In the genomic region with DNA sequence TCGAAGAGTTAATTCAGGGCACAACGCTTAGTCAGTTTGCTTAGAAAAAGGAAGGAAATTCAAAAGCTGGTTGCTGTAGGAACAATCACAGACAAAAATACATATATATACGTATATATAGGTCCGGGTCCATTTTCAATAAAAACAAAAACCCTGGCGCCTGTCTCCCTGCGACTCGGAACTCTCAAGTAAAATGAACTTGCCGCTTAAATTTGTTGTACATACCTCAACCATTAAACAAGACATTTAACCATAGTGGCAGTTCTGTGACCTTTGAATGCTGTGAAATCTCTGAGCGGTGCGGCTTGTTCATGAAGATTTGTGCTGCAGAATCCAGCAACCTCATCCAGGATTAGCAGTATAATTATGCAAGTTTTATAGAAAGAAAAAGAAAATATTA, we compare ENCODE assay signal across 8 mouse cellular contexts. TPM values are rescaled to one million over a fixed set of nuclear protein-coding genes. Genes with fewer than 3 reads are reported as not detected.
A peak's percentile ranks its signal among the peaks of the same experiment; 100 is the strongest.
DNase-seq lines count a peak whose midpoint lies in the region; ATAC-seq lines count a peak whose summit lies in the region.

No protein-coding gene starts in this region.

- H3K9me3 ChIP-seq in heart, embryonic 12.5 days (replicated peaks), result no peaks in the 10 kb centered on the region
- no peaks in the 10 kb centered on the region for H3K9me3 ChIP-seq in limb, embryonic 15.5 days
- no peaks in the 10 kb centered on the region for H3K9me3 ChIP-seq in stomach, embryonic 16.5 days (replicated peaks; ENCODE audit: control insufficient read depth, low read length)

- H3K27me3 ChIP-seq in heart, embryonic 12.5 days (replicated peaks), result no peaks in the 10 kb centered on the region
- no peaks in the 10 kb centered on the region for H3K27me3 ChIP-seq in limb, embryonic 15.5 days
- no peaks in the 10 kb centered on the region for H3K27me3 ChIP-seq in stomach, embryonic 16.5 days (ENCODE audit: control insufficient read depth, insufficient read depth, low read length)

- H3K9ac ChIP-seq in heart, embryonic 12.5 days, result peak overlapping the region; percentile 68
- peak overlapping the region; percentile 26; the same call in 1 of the 2 replicates for H3K9ac ChIP-seq in limb, embryonic 15.5 days
- peak overlapping the region; percentile 62 for H3K9ac ChIP-seq in stomach, embryonic 16.5 days (ENCODE audit: low read length)

- peaks cover 3% of the 10 kb centered on the region; the same call in 1 of the 2 replicates for H3K36me3 ChIP-seq in heart, embryonic 12.5 days
- H3K36me3 ChIP-seq in limb, embryonic 15.5 days, result no peaks in the 10 kb centered on the region
- H3K36me3 ChIP-seq in stomach, embryonic 16.5 days (ENCODE audit: control insufficient read depth, insufficient read depth, low read length), result no peaks in the 10 kb centered on the region

- peak overlapping the region; percentile 58 for H3K4me2 ChIP-seq in heart, embryonic 12.5 days
- peak overlapping the region; percentile 51 for H3K4me2 ChIP-seq in limb, embryonic 15.5 days
- peak overlapping the region; percentile 67 for H3K4me2 ChIP-seq in stomach, embryonic 16.5 days (ENCODE audit: low read depth, low read length)

- 46% methylated on average over 10 of the region's 10 CpGs for WGBS in heart, embryonic 12.5 days
- 19% methylated on average over 10 of the region's 10 CpGs for WGBS in limb, embryonic 15.5 days
- WGBS in stomach, embryonic 16.5 days, result 12% methylated on average over 10 of the region's 10 CpGs

- peak overlapping the region; percentile 49 for H3K4me3 ChIP-seq in heart, embryonic 12.5 days
- peak overlapping the region; percentile 41 for H3K4me3 ChIP-seq in limb, embryonic 15.5 days
- H3K4me3 ChIP-seq in stomach, embryonic 16.5 days (replicated peaks; ENCODE audit: low read length), result peak overlapping the region; percentile 49

- no peak for ATAC-seq in heart, embryonic 12.5 days (ENCODE audit: insufficient number of reproducible peaks, low FRiP score)
- ATAC-seq in limb, embryonic 15.5 days (ENCODE audit: insufficient number of reproducible peaks, low FRiP score, low TSS enrichment, low read depth), result no peak
- no peak for ATAC-seq in stomach, embryonic 16.5 days (ENCODE audit: insufficient read depth, low FRiP score)

- H3K4me1 ChIP-seq in heart, embryonic 12.5 days (replicated peaks), result peaks cover 28% of the 10 kb centered on the region
- H3K4me1 ChIP-seq in limb, embryonic 15.5 days, result peaks cover 21% of the 10 kb centered on the region
- H3K4me1 ChIP-seq in stomach, embryonic 16.5 days (ENCODE audit: control insufficient read depth, insufficient read depth, low read length), result peaks cover 20% of the 10 kb centered on the region; the same call in 1 of the 2 replicates

- peak; percentile 46 for DNase-seq in retina, embryonic 14.5 days (ENCODE audit: low spot score)
- DNase-seq in retina, postnatal 1 day, result no peak
- DNase-seq in adrenal gland, adult 8-10 months, result no peak
- no peak for DNase-seq in frontal cortex, postnatal 25 days (ENCODE audit: low spot score in 2 of 2)
- no peak for DNase-seq in layer of hippocampus, adult 9-11 months

- H3K27ac ChIP-seq in heart, embryonic 12.5 days (ENCODE audit: poor library complexity, severe bottlenecking), result peak overlapping the region; percentile 77
- peak overlapping the region; percentile 78 for H3K27ac ChIP-seq in limb, embryonic 15.5 days
- peak overlapping the region; percentile 28 for H3K27ac ChIP-seq in stomach, embryonic 16.5 days (ENCODE audit: low read length)

RNA-seq across cellular contexts. Expression of a gene that starts 0.4 kb away (rescaled TPM):
- polyA plus RNA-seq in heart, embryonic 12.5 days (2016; fragmentation: Nextera tagmentation; extraction: Ambion mirVana), result 16.2 and 16.3 TPM in 2 replicates
- 7.4 and 7.8 TPM in 2 replicates for polyA plus RNA-seq in limb, embryonic 15.5 days (2015; fragmentation: Nextera tagmentation; extraction: Ambion mirVana)
- 2.4 and 3.3 TPM in 2 replicates for polyA plus RNA-seq in stomach, embryonic 16.5 days (2015; fragmentation: Nextera tagmentation; extraction: Ambion mirVana)
- 10 to 100 TPM; 13.5 to 14.8 (median 14.5) TPM for total RNA-seq in adrenal gland, adult 8-10 months (2022)

Comparison
In these comparisons a context has a peak if more than half of its experiments do, and no peak if none do; other contexts are left out.
1. H3K27ac ChIP-seq: peak in every context shown above with its lines; median percentile 78 in limb, embryonic 15.5 days; 77 in heart, embryonic 12.5 days; 28 in stomach, embryonic 16.5 days.